Mouse (Mus musculus) adrenal gland, adult 8-10 months (tissue): Measurements from ENCODE around the gene Gm47283. TPM values are rescaled to one million over a fixed set of nuclear protein-coding genes. Genes with fewer than 3 reads are reported as not detected.
A peak's percentile ranks its signal among the peaks of the same experiment; 100 is the strongest.
"Not testable (repeated sequence)": the region's sequence is repeated elsewhere in the genome, so short reads cannot be mapped to it uniquely, and the experiment has no call there.

Experiments used
- DNase-seq: peaks from one replicate; pipeline ENCODE4 v3.0.0; 2022
- total RNA-seq, 4 experiments: library from RNA; stranded (reverse); gene quantifications; 2 replicates each; pipeline ENCODE4 v1.2.4; 2022

Gene Gm47283
- not detected for total RNA-seq

DNA sequence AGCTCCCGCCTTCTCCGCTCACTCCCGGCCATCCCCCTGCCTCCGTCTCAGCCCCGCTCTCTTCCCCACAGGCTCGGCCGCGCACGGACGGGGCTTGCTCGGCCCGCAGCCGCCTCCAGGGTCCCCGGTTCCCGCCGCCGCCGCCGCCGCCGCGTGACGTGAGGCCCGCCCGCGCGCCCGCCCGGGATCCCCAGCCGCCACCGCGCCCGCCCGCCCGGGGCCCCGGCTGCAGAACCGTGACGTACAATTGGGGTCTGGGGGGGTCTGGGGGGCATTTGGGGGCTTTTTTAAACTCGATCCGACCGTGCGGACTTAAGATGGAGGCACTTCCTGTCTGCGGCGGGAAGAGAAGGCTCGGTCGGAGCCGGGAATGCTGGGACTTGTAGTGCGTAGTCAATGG, at the start of gene Gm47283:
Gene Gm47283 (plus strand): TSS at position 301 of the 400 bp plus-strand sequence.
- not testable (repeated sequence) for DNase-seq

- DNase-seq, result not testable (repeated sequence)
These were observed 49.2 kb upstream of the Gm47283 start for GRCm38 (mm10) chrY:90735181-90735895.

GRCm38 (mm10) chrY:90736217-90737000, 48.1 kb upstream of the Gm47283 start:
- not testable (repeated sequence) for DNase-seq

DNA sequence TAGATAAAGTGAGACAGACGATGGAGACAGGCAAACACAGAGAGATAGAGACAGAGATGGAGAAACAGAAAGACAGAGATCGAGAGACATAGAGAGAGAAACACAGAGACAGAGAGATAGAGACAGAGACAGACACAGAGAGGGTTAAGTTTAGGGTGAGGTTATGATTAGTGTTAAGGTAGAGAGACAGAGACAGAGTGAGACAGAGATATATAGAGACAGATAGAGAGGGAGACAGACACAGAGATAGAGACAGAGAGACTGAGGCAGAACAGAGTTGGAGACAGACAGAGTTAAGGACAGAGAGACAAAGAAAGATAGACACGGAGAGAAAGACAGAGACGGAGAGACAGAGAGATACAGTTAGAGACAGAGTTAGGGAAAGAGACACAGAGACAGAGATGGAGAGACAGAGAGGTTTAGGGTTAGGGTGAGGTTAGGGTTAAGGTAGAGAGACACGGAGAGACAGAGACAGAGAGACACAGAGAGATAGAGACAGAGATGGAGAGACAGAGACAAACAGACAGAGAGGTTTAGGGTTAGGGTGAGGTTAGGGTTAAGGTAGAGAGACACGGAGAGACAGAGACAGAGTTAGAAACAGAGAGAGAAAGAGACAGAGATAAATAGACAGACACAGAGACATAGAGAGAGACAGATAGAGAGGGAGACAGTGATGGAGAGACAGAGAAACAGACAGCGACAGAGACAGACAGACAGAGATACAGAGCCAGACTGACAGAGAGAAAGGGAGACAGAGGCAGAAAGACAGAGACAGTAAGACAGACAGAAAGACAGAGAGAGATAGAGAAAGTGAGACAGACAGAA, 46.7 kb upstream of the Gm47283 start:
- DNase-seq, result no peak

DNA sequence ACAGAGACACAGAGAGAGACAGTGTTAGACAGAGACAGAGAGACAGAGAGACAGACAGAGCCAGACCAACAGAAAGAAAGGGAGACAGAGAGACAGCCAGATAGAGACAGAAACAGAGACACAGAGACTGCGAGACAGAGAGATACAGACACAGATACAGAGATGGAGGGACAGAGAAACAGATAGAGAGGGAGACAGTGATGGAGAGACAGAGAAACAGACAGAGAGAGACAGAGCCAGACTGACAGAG, 46.2 kb upstream of the Gm47283 start:
- DNase-seq, result no peak

DNA sequence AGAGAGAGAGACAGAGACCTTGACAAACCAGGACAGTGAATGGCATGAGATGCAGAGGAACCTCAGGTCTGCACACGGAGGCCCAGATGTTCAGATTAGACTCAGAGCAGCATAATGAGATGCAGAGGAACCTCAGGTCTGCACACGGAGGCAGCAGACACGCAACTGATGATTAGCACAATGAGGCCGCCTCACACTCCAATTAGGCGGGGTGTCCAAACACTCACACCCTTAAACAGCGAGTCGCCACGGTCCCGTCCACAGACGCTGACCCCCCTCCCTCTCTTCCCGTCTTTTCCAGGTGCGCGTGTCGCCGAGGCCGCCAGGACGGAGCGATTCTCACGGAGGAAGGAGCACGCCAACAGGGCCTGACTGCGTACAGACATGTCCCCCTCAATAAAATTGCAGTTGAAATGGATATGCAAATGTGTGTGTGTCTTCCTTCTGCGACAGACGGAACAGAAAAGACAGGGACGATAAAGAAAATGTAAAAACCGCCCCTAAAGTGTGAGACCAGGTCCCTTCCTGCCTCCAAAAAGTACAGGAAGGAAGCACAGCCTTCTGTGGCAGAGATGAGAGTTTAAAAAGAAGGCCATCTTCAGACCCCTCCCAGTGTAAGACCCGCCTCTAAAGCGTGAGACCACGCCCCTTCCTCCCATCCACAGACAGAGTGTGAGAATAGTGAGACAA, 45.6 kb upstream of the Gm47283 start:
- peak; percentile 45 for DNase-seq

- DNase-seq, result peak; percentile 42
These were observed 45.0 kb upstream of the Gm47283 start for GRCm38 (mm10) chrY:90739531-90740012.

- DNase-seq, result peak; percentile 54
These were observed 44.5 kb upstream of the Gm47283 start for GRCm38 (mm10) chrY:90740013-90740561.

GRCm38 (mm10) chrY:90741006-90741405, 43.5 kb upstream of the Gm47283 start:
- DNase-seq, result peak; percentile 2

DNA sequence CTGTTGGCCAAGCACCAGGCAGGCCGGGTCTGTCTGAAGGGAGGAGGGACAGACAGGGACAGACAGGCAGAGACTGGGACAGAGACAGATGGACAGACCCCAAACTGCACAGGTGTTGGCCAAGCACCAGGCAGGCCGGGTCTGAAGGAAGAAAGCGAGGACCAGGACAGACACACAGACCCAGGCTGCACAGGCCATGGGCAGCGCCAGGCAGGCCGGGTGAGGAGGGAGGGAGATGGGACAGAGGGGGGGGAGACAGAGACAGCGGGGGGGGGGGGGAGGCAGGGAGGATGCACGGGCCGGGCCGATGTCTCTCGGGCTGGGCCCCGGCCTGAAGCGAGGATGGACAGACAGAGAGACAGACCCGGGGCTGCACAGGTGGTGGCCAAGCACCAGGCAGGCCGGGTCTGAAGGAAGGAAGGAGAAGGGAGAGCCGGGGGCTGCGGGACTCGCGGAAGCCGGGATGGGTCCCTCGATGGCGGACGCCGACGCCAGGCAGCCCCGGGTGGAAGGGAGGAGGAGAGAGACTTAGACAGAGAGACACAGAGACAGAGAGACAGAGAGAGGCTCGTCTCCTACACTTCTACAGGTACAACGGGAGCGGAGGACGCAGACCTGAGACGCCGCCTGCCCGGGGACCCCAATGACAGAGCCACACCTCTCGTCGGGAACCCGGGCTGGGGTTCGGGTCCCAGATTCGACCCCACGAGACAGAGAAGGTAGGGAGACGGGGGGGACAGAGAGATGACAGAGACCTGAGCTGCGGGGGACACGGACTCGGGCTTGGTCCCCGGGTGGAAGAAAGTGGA, 42.9 kb upstream of the Gm47283 start:
- DNase-seq, result peak; percentile 26

GRCm38 (mm10) chrY:90742261-90743052, 42.1 kb upstream of the Gm47283 start:
- peak; percentile 9 for DNase-seq

GRCm38 (mm10) chrY:90743053-90743810, 41.3 kb upstream of the Gm47283 start:
- peak; percentile 23 for DNase-seq

DNA sequence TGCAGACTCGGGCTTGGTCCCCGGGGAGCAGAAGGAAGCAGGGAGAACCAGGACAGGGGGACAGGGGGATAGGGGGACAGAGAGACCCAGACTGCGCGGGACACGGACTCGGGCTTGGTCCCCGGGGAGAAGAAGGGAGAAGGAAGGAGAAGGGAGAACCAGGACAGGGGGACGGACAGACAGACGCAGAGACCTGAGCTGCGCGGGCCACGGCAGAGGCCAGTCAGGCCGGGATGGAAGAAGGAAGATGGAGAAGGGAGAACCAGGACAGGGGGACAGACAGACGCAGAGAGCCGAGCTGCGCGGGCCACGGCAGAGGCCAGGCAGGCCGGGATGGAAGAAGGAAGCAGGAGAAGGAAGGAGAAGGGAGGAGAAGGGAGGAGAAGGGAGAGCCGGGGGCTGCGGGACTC, 40.7 kb upstream of the Gm47283 start:
- no peak for DNase-seq

DNA sequence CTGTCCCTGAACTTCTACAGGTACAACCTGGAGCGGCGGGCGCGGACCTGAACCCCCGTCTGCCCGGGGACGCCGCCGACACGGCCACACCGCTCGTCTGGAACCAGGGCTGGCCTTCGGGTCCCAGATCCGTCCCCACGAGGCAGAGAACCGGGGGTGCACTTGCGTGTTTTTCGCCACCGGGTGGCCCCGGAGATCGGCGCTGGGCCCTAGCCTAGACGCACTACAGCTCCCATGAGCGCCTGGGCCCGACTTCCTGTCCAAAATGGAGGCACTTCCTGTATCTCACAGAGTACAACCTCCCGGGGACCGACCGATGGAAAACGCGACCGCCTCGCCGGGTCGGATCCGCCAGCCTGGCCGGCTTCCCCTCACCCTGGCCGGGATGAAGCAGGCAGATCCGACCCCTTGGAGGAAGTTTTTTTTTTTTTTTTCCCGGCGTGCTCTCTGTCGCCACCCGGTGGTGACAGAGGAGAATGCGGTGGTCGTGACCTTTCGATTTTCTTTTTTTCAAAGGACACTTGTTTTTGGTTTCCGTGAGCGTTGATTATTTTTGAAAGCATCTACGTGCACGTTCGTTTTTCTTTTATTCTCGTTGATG, 40.1 kb upstream of the Gm47283 start:
- peak; percentile 88 for DNase-seq

- DNase-seq, result not testable (repeated sequence)
These were observed 39.3 kb upstream of the Gm47283 start for GRCm38 (mm10) chrY:90745256-90745655.

GRCm38 (mm10) chrY:90754721-90755120, 29.8 kb upstream of the Gm47283 start, which contains the start of gene Gm21860:
TSS of gene Gm21860 (minus strand) at chrY:90754821.
- not testable (repeated sequence) for DNase-seq

GRCm38 (mm10) chrY:90839077-90839476, 54.5 kb downstream of the Gm47283 start, which contains the start of gene Gm21748:
TSS of gene Gm21748 (minus strand) at chrY:90839177.
- not testable (repeated sequence) for DNase-seq
